Mouse (Mus musculus) spleen, adult 2 months (tissue): Measurements from ENCODE around the gene Rnf8. TPM values are rescaled to one million over a fixed set of nuclear protein-coding genes. Genes with fewer than 3 reads are reported as not detected.
A peak's percentile ranks its signal among the peaks of the same experiment; 100 is the strongest.

ENCODE experiments used
- DNase-seq, 2 experiments: peaks; one replicate each; pipeline versions ENCODE4 v3.0.0 to v3.0.0-alpha.2; 2012 to 2021; ENCODE audit warnings: low spot score in 2 of 2, low read depth in 1 of 2
- H3K27ac ChIP-seq: fragments of 200-500 bp; 2 replicates; pipeline ENCODE4 v1.5.1; 2012; ENCODE audit warnings: low read length, inconsistent platforms; ENCODE audit not compliant: insufficient read depth
- H3K27me3 ChIP-seq: fragments of 200-500 bp; 2 replicates; pipeline ENCODE4 v1.6.1; 2012; ENCODE audit warnings: mild to moderate bottlenecking, moderate library complexity, low read length, inconsistent platforms; ENCODE audit not compliant: control insufficient read depth, insufficient read depth
- H3K36me3 ChIP-seq: fragments of 200-500 bp; 2 replicates; pipeline ENCODE4 v1.6.1; 2012; ENCODE audit warnings: mild to moderate bottlenecking, low read length, inconsistent platforms; ENCODE audit not compliant: control insufficient read depth, insufficient read depth
- H3K4me1 ChIP-seq: fragments of 200-500 bp; 2 replicates; pipeline ENCODE4 v1.6.1; 2011; ENCODE audit warnings: inconsistent platforms; ENCODE audit not compliant: control insufficient read depth, insufficient read depth, insufficient read length
- H3K4me3 ChIP-seq: fragments of 200-500 bp; 2 replicates; pipeline ENCODE4 v1.5.1; 2011; ENCODE audit warnings: mild to moderate bottlenecking, inconsistent platforms; ENCODE audit not compliant: insufficient read depth, insufficient read length; ENCODE audit errors: extremely low read depth
- CTCF ChIP-seq: fragments of 200-500 bp; IDR thresholded peaks from 2 replicates; pipeline ENCODE4 v1.5.1; 2011; ENCODE audit warnings: mild to moderate bottlenecking, inconsistent platforms; ENCODE audit not compliant: insufficient read depth, insufficient read length, insufficient replicate concordance; ENCODE audit errors: extremely low read depth
- POLR2A ChIP-seq: fragments of 200-500 bp; IDR thresholded peaks from 2 replicates; pipeline ENCODE4 v1.6.1; 2011; ENCODE audit warnings: low read depth, low read length, inconsistent platforms
- WGBS: fragments of 180-500 bp; shearing (Covaris S2); methylation state at CpG from one replicate; pipeline ENCODE4 v1.1.7; 2018; 5-methylcytosine and 5-hydroxymethylcytosine counted together
- polyA plus RNA-seq: library from polyadenylated mRNA; depleted of rRNA; stranded (reverse); fragments of >200 nt; gene quantifications from 2 replicates; pipeline ENCODE4 v1.2.3, GENCODE M21; 2012

Gene Rnf8
- polyA plus RNA-seq, 1 experiment, result 24.0 TPM

GRCm38 (mm10) chr17:29584306-29584705 lies 30.3 kb upstream of the Rnf8 start:
- peak in 1 of 2 experiments; percentile 25 for DNase-seq
- H3K27ac ChIP-seq, result no peak overlapping the region
- WGBS, result 30% methylated on average over 5 of the region's 5 CpGs
- peaks cover 14% of the 10 kb centered on the region; the same call in 1 of the 2 replicates for H3K4me1 ChIP-seq
- no peak overlapping the region for H3K4me3 ChIP-seq
- TF ChIP-seq POLR2A (no peak), CTCF (no peak)
- H3K36me3 ChIP-seq, result peaks cover 9% of the 10 kb centered on the region; the same call in 1 of the 2 replicates
- H3K27me3 ChIP-seq, result no peaks in the 10 kb centered on the region

- TF ChIP-seq POLR2A, result no peak
- TF ChIP-seq CTCF, result no peak
- WGBS, result 88% methylated on average over 3 of the region's 3 CpGs
- DNase-seq, result no peak
- Histone ChIP-seq H3K27me3 (no peaks in the 10 kb centered on the region), H3K4me1 (peaks cover 14% of the 10 kb centered on the region; the same call in 1 of the 2 replicates), H3K27ac (no peak overlapping the region), H3K36me3 (peaks cover 6% of the 10 kb centered on the region; the same call in 1 of the 2 replicates), H3K4me3 (no peak overlapping the region)
Measured at GRCm38 (mm10) chr17:29584737-29585136, 29.9 kb upstream of the Rnf8 start.

- DNase-seq, result peak in 1 of 2 experiments; percentile 31
- H3K4me3 ChIP-seq, result no peak overlapping the region
- WGBS, result 21% methylated on average over 6 of the region's 6 CpGs
- TF ChIP-seq POLR2A (no peak), CTCF (no peak)
- H3K27me3 ChIP-seq, result no peaks in the 10 kb centered on the region
- peaks cover 14% of the 10 kb centered on the region; the same call in 1 of the 2 replicates for H3K4me1 ChIP-seq
- peaks cover 6% of the 10 kb centered on the region; the same call in 1 of the 2 replicates for H3K36me3 ChIP-seq
- no peak overlapping the region for H3K27ac ChIP-seq
Measured at GRCm38 (mm10) chr17:29585446-29585845, 29.1 kb upstream of the Rnf8 start.

GRCm38 (mm10) chr17:29586921-29587320 lies 27.7 kb upstream of the Rnf8 start:
- peaks cover 2% of the 10 kb centered on the region; the same call in 1 of the 2 replicates for H3K36me3 ChIP-seq
- no peaks in the 10 kb centered on the region for H3K27me3 ChIP-seq
- TF ChIP-seq POLR2A, result no peak
- no peak for TF ChIP-seq CTCF
- H3K4me3 ChIP-seq, result no peak overlapping the region
- H3K27ac ChIP-seq, result no peak overlapping the region
- DNase-seq, result no peak
- H3K4me1 ChIP-seq, result peaks cover 14% of the 10 kb centered on the region; the same call in 1 of the 2 replicates
- WGBS, result 94% methylated on average over 9 of the region's 9 CpGs

GRCm38 (mm10) chr17:29589221-29589898 lies 25.2 kb upstream of the Rnf8 start:
- H3K27ac ChIP-seq, result no peak overlapping the region
- 88% methylated on average over 11 of the region's 11 CpGs for WGBS
- H3K4me3 ChIP-seq, result no peak overlapping the region
- H3K27me3 ChIP-seq, result no peaks in the 10 kb centered on the region
- H3K4me1 ChIP-seq, result peaks cover 11% of the 10 kb centered on the region; the same call in 1 of the 2 replicates
- no peak for TF ChIP-seq CTCF
- no peak for TF ChIP-seq POLR2A
- H3K36me3 ChIP-seq, result peaks cover 3% of the 10 kb centered on the region; the same call in 1 of the 2 replicates
- DNase-seq, result no peak

- WGBS, result 95% methylated on average over 15 of the region's 15 CpGs
- Histone ChIP-seq H3K27me3 (no peaks in the 10 kb centered on the region), H3K4me1 (no peaks in the 10 kb centered on the region), H3K4me3 (no peak overlapping the region), H3K36me3 (peaks cover 23% of the 10 kb centered on the region), H3K27ac (no peak overlapping the region)
- DNase-seq, result no peak
- TF ChIP-seq POLR2A, result no peak
- no peak for TF ChIP-seq CTCF
Measured at GRCm38 (mm10) chr17:29595891-29596770, 18.5 kb upstream of the Rnf8 start.
